ENCODE assay signal across 8 mouse cellular contexts in the genomic region with DNA sequence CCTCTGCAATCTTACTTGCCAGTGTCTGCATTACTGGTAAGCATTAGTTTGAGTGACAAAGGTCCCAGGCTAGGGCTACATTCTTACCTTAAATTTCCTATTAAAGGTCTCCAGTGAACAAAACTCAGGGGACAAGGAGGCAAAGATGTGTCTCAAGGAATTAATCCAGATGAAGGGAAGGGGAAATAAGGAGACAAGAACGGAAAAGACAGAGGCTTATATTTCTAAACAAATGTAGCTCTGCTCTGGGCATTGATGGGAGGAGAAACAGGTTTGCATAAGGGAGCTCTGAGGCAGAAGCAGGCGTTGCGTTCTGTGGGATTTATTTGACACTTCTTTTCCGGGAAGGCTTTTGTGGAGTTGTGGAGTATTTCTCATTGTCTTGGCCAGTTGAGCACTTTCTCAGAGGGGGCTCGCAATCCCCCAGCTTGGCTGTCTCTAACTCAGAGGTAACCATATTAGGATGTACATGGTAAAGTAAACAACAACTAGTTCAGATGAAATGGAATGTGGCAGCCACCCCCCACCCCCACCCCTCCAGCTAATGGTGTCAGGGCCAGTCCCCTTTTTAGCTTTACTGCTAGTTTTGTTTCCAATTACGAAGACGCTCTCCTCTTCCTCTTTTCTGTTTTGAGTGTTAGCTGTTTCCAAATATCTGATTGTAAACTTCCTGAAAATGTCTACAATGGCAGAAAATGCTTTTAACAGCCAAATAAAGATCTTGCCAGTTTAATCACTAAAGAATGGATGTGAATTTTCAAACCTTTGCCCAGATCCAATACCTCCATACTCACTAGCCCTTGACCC.
DNase-seq lines count a peak whose midpoint lies in the region; ATAC-seq and TF ChIP-seq lines count a peak whose summit lies in the region.

No protein-coding gene starts in this region.

- H3K27ac ChIP-seq in kidney, postnatal 0 days = no peak overlapping the region
- no peak overlapping the region for H3K27ac ChIP-seq in kidney, embryonic 14.5 days (ENCODE audit: low read depth, low read length)
- H3K27ac ChIP-seq in limb, embryonic 12.5 days = 0 out of 2 replicates have a peak overlapping the region, but pooled peaks have one; percentile 53
- peak overlapping the region; percentile 27; the same call in 1 of the 2 replicates for H3K27ac ChIP-seq in small intestine, adult 2 months (ENCODE audit: insufficient read depth, low read depth, low read length)
- H3K27ac ChIP-seq in layer of hippocampus, adult 2 months = no peak overlapping the region

- H3K4me3 ChIP-seq in kidney, postnatal 0 days (replicated peaks; ENCODE audit: low read depth, low read length) = no peak overlapping the region
- H3K4me3 ChIP-seq in kidney, embryonic 14.5 days (ENCODE audit: low read length) = no peak overlapping the region
- H3K4me3 ChIP-seq in limb, embryonic 12.5 days (replicated peaks) = no peak overlapping the region
- H3K4me3 ChIP-seq in small intestine, adult 2 months (ENCODE audit: low read depth, low read length) = no peak overlapping the region
- H3K4me3 ChIP-seq in layer of hippocampus, adult 2 months = no peak overlapping the region

- no peak for ATAC-seq in kidney, postnatal 0 days (replicated peaks; ENCODE audit: low FRiP score, low read depth)
- ATAC-seq in kidney, embryonic 14.5 days (ENCODE audit: low FRiP score, low TSS enrichment) = no peak
- ATAC-seq in limb, embryonic 12.5 days (ENCODE audit: insufficient number of reproducible peaks, insufficient read depth, low FRiP score, low TSS enrichment, low read depth) = no peak

- no peaks in the 10 kb centered on the region for H3K36me3 ChIP-seq in kidney, postnatal 0 days (ENCODE audit: insufficient read depth, low read length)
- no peaks in the 10 kb centered on the region for H3K36me3 ChIP-seq in kidney, embryonic 14.5 days (ENCODE audit: control insufficient read depth, insufficient read depth, low read length)
- H3K36me3 ChIP-seq in limb, embryonic 12.5 days = no peaks in the 10 kb centered on the region
- H3K36me3 ChIP-seq in small intestine, adult 2 months (ENCODE audit: control insufficient read depth, insufficient read depth, low read length) = no peaks in the 10 kb centered on the region

- peaks cover 33% of the 10 kb centered on the region for H3K4me1 ChIP-seq in kidney, postnatal 0 days (replicated peaks; ENCODE audit: insufficient read depth, low read length)
- peaks cover 41% of the 10 kb centered on the region for H3K4me1 ChIP-seq in kidney, embryonic 14.5 days (ENCODE audit: control insufficient read depth, insufficient read depth, low read length)
- peaks cover 55% of the 10 kb centered on the region for H3K4me1 ChIP-seq in limb, embryonic 12.5 days (replicated peaks)
- H3K4me1 ChIP-seq in small intestine, adult 2 months (ENCODE audit: control insufficient read depth, insufficient read depth, insufficient read length, low read length) = peaks cover 13% of the 10 kb centered on the region

- H3K4me2 ChIP-seq in kidney, postnatal 0 days (ENCODE audit: low read length) = peak overlapping the region; percentile 40; the same call in 1 of the 2 replicates
- no peak overlapping the region; the same call in 1 of the 2 replicates for H3K4me2 ChIP-seq in kidney, embryonic 14.5 days (replicated peaks; ENCODE audit: low read depth, low read length)
- peak overlapping the region; percentile 62 for H3K4me2 ChIP-seq in limb, embryonic 12.5 days

- no peaks in the 10 kb centered on the region for H3K9me3 ChIP-seq in kidney, postnatal 0 days (replicated peaks; ENCODE audit: low read length)
- no peaks in the 10 kb centered on the region for H3K9me3 ChIP-seq in kidney, embryonic 14.5 days (ENCODE audit: control insufficient read depth, low read length)
- no peaks in the 10 kb centered on the region for H3K9me3 ChIP-seq in limb, embryonic 12.5 days

- TF ChIP-seq CTCF in kidney, postnatal 0 days (IDR thresholded peaks at IDR 0.05; ENCODE audit: low read depth) = no peak
- TF ChIP-seq CTCF in small intestine, adult 2 months (IDR thresholded peaks at IDR 0.05; ENCODE audit: extremely low read depth, insufficient read length, insufficient replicate concordance, low read depth, low read length) = no peak
- TF ChIP-seq CTCF in layer of hippocampus, adult 2 months (conservative IDR thresholded peaks at IDR 0.05) = no peak

- no peak for TF ChIP-seq POLR2A in small intestine, adult 2 months (IDR thresholded peaks at IDR 0.05; ENCODE audit: low read depth, low read length)

- no peak overlapping the region for H3K9ac ChIP-seq in kidney, postnatal 0 days (ENCODE audit: low read depth, low read length)
- H3K9ac ChIP-seq in kidney, embryonic 14.5 days (ENCODE audit: low read depth, low read length) = no peak overlapping the region
- H3K9ac ChIP-seq in limb, embryonic 12.5 days (replicated peaks) = no peak overlapping the region

- no peak for DNase-seq in kidney, postnatal 0 days (ENCODE audit: low spot score)
- peak; percentile 63 for DNase-seq in embryo, embryonic 10.5 days (ENCODE audit: low spot score)
- DNase-seq in layer of hippocampus, adult 18-20 months (ENCODE audit: low spot score in 2 of 2) = no peak
- no peak for DNase-seq in layer of hippocampus, adult 9-10 months (ENCODE audit: low spot score)
- DNase-seq in layer of hippocampus, adult 2 months (ENCODE audit: low spot score in 2 of 2) = no peak

- no peaks in the 10 kb centered on the region for H3K27me3 ChIP-seq in kidney, postnatal 0 days (ENCODE audit: insufficient read depth, low read length)
- H3K27me3 ChIP-seq in kidney, embryonic 14.5 days (ENCODE audit: control insufficient read depth, insufficient read depth, low read length) = no peaks in the 10 kb centered on the region
- H3K27me3 ChIP-seq in limb, embryonic 12.5 days = no peaks in the 10 kb centered on the region; the same call in 1 of the 2 replicates
- H3K27me3 ChIP-seq in small intestine, adult 2 months (ENCODE audit: control insufficient read depth, insufficient read depth, low read length) = no peaks in the 10 kb centered on the region

- WGBS in kidney, postnatal 0 days = 17% methylated on average over 7 of the region's 7 CpGs
- 7% methylated on average over 7 of the region's 7 CpGs for WGBS in kidney, embryonic 14.5 days
- WGBS in limb, embryonic 12.5 days = 4% methylated on average over 7 of the region's 7 CpGs
- 64% methylated on average over 7 of the region's 7 CpGs for WGBS in small intestine, adult 2 months

Comparison
In these comparisons a context has a peak if more than half of its experiments do, and no peak if none do; other contexts are left out.
1. H3K27ac ChIP-seq: peak in limb, embryonic 12.5 days (single experiment) and small intestine, adult 2 months (single experiment); none in kidney, postnatal 0 days (single experiment), kidney, embryonic 14.5 days (single experiment) and layer of hippocampus, adult 2 months (single experiment).